Mouse (Mus musculus) MEL-GATA-1-ER (cell line): ENCODE data around the gene Cib4.

Experiments
- DNase-seq: peaks from one replicate; pipeline ENCODE4 v3.0.0-alpha.2; 2012; ENCODE audit warnings: low read depth; ENCODE audit errors: extremely low read depth

The Cib4 gene

GRCm38 (mm10) chr5:30442196-30442595, 103.4 kb downstream of the Cib4 start:
- no peak for DNase-seq

DNA sequence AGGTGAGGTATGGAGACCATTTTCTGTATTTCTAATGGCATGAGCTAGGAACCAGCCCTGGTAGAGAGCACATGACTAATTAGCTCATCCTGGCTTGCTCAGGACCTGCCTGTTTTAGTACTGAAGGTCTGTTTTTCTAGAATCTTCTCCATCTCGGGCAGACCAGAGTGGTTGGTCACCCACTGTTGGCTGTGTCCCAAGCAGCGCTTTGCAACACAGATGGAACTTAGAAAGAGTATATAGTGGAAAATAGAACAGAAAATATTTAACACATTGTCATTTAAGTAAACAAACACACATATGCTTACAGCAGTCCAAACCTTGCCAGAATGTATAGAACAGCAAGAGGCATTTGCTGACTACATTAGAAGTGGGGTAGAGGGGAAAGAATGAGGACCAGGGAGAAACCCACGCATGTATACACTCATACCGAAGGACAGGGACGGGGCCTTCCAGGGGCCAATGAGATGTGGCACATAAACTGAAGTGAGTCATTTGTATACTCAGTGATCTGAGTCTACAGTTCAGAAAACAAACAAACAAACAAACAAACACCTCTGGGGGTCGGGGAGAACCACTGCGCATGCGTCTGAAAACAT, 105.2 kb downstream of the Cib4 start:
- no peak for DNase-seq

DNA sequence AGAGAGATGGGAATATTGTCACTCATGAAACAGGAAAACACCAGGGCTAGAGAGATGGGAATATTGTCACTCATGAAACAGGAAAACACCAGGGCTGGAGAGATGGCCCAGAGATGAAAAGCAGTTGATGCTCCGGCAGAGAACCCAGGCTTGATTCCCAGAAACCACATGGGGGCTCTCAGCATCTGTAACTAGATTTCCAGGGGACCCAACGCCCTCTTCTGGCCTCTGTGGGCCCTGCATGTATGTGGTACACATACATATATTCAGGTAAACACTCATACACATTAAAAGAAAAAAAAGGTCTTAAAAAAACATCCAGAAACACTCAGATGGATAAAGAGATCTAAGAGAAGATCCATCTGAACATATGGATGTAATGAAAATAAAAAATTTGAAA, 106.7 kb downstream of the Cib4 start:
- DNase-seq: no peak
